Mouse (Mus musculus): Measurements from ENCODE around the gene Zic1.

The Zic1 gene

GRCm38 (mm10) chr9:91368946-91369292, 3.3 kb upstream of the Zic1 start:
- no peak for DNase-seq (ENCODE audit: low read depth in 2 of 2, low spot score in 2 of 2)

DNA sequence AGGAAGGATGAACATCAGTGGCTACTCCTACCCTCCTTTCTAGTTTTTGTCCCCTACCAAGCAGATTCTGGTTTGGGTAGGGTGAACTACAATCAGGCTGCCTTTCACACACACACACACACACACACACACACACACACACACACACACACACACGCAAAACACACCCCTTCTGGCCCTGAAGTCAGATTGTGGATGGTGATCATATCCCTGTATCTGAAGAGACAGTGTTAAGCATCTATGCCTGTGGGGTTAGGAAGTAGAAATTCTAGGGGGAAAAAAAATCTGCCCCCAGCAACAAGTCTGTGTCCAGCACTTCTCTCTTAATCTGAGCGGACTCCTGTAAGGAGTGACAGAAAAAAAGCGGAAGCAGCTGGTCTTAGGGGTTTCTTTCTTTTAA, 2.5 kb upstream of the Zic1 start:
- DNase-seq (ENCODE audit: low read depth in 2 of 2, low spot score in 2 of 2): no peak

GRCm38 (mm10) chr9:91366999-91367811, 1.6 kb upstream of the Zic1 start:
- DNase-seq (ENCODE audit: low read depth in 2 of 2, low spot score in 2 of 2): no peak

DNA sequence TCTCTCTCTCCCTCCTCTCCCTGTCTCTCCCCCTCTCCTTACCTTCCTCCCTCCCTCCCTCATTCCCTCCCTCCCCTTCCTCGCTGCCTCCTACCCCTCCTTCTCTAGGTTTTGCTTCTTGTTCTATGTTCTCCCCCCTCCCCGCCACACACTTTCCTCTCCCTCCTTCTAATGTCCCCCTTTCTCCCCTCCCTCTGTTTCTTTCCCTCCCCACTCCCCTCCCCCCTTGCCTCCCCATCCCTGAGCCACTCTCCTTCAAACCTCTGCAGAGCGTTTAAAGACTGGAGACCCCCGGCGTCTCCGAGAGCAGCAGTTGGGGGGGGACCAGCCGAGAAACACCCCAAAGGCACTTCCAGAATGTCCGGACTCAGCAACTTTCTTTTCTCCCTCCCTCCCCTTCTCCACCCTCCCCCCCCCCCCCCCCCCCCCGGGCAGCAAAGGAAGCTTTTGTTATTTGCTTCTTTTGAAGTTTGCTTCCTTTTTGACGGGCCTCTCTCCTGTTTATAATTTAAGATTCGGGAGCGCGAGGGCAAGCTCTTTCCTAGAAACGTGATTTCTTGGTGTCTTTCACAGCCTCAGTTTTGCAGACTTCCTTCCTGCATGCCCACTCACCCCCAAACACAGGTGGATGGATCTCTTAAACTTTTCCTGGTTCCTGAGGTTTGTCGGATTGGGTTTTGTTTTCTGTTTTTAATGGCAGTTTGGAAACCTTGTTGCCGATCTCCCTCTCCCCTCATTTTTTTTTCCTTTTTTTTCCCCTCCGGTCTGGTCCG, 802 bp upstream of the Zic1 start:
- DNase-seq (ENCODE audit: low read depth in 2 of 2, low spot score in 2 of 2): no peak

- no peak for DNase-seq (ENCODE audit: low read depth in 2 of 2, low spot score in 2 of 2)
These were observed 574 bp downstream of the Zic1 start for GRCm38 (mm10) chr9:91364971-91365501.

DNA sequence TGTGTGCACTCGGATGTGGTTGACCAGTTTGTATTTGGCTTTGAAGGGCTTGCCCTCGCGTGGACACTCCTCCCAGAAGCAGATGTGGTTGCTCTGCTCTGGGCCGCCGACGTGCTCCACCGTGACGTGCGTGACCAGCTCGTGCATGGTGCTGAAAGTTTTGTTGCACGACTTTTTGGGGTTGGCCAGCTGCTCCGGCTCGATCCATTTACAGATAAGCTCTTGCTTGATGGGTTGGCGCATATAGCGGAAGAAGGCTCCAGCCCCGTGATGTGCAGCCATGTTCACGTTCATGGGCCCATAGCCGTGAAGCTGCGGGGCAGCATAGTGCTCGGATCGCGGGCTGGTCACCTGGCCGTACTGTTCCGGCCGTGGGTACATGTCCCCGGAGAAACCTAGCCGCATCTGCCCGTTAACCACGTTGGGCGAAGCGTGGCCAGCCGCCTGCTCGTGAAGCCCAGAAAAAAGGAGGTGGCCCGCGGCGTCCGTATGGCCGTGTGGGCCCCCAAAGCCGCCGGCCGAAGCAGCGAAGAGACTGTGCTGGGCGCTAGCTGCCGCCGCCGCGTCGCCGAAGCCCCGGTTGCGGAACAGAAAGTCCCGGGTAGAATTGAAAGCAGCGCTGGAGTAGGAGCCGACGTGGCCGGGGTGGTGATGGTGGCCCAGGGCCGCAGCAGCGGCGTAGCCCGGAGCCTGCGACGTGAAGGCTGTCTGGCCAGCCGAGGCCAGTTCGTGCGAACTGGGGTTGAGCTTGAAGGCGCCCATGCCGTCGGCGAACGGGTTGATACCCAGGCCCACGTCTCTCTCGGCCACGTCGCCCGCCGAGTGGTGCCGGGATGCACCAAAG, 1.3 kb downstream of the Zic1 start:
- no peak for DNase-seq (ENCODE audit: low read depth in 2 of 2, low spot score in 2 of 2)

GRCm38 (mm10) chr9:91363814-91364126, 1.8 kb downstream of the Zic1 start:
- DNase-seq (ENCODE audit: low read depth in 2 of 2, low spot score in 2 of 2): no peak

- no peak for DNase-seq (ENCODE audit: low read depth in 2 of 2, low spot score in 2 of 2)
These were observed 2.4 kb downstream of the Zic1 start for GRCm38 (mm10) chr9:91363011-91363730.

- no peak for DNase-seq (ENCODE audit: low read depth in 2 of 2, low spot score in 2 of 2)
These were observed 3.6 kb downstream of the Zic1 start, which contains the start of gene Zic4 for GRCm38 (mm10) chr9:91361856-91362601. Zic4 (plus strand) TSS chr9:91362413.

- DNase-seq (ENCODE audit: low read depth in 2 of 2, low spot score in 2 of 2): no peak
These were observed 4.4 kb downstream of the Zic1 start for GRCm38 (mm10) chr9:91361033-91361855.

- no peak for DNase-seq (ENCODE audit: low read depth in 2 of 2, low spot score in 2 of 2)
These were observed 5.2 kb downstream of the Zic1 start for GRCm38 (mm10) chr9:91360151-91361032.

- DNase-seq (ENCODE audit: low read depth in 2 of 2, low spot score in 2 of 2): no peak
These were observed 6.5 kb downstream of the Zic1 start for GRCm38 (mm10) chr9:91358851-91359687.

DNA sequence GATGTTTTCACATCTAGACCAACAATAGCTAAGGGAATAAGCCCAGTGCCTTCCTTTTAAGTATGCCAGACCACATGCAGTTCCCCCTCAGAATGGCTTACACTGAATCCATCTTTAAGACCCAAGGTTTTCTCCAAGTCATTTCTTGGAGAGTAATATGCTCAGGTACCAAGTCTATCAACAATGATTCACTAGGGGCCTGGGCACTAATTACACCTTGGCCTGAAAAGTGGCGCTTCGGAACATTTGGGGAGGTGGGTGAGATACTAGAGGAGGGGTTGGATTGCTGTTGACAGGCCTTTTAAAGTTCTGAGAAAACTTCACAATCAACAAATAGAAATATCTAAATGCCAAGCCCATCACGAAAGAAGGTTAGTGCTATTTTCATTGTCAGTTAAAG, 8.3 kb downstream of the Zic1 start:
- DNase-seq (ENCODE audit: low read depth in 2 of 2, low spot score in 2 of 2): no peak

DNA sequence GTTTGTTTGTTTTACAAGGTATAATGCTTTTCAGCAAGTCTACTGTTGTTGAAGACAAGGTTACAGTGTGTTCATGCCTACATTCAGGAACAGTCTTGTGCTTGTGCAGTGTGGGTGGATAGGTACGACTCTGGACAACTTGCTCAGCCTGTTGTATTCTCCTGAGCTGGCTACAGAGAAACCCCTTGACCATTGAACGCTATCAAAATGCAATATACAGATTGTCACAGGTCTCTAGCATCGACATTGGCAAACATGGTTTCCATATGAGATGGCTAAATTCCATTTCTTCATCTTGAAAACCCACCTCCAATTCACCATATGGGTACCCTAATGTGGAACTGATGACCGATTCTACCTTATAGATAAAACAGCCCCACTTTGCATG, 9.3 kb downstream of the Zic1 start:
- no peak for DNase-seq (ENCODE audit: low read depth in 2 of 2, low spot score in 2 of 2)

DNA sequence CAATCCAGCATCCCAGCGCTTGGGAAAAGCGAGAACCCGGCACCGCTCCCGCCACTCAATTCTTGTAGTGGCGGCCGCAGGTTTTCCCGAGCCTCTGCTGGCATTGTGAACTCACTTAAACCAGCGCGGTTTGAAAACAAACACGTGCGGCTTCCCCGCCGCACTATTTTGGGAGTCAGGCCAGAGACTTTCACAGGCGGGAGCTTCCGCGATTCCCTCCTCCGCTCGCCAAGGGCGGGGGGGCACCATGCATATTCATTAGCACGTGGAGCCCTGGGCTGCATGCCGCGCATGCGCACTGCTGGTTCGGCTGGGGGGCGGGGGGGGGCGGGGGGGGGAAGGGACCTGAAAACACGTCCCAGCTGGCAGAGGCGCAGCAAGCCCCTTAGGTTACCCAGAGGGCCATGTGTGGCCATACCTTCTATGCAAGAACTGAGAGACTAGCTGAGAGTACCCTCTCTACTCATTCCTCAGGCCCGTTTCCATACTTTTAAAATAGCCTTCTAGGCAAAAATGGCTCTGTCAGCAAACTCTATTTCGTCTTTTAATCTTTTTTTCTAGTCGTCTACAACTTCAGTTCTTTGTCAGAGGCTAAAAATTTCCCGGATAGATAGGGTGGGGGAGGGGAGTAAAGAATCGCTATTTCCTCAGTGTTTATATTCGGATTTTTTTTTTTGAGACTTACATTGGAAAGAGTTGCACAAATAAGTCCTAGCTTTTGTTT, 9.8 kb downstream of the Zic1 start:
- no peak for DNase-seq (ENCODE audit: low read depth in 2 of 2, low spot score in 2 of 2)

GRCm38 (mm10) chr9:91355270-91355589, 10.4 kb downstream of the Zic1 start:
- no peak for DNase-seq (ENCODE audit: low read depth in 2 of 2, low spot score in 2 of 2)
